Mouse (Mus musculus) megakaryocyte, embryonic 14.5 days (primary cell): ENCODE results near the gene I0C0044D17Rik.

ENCODE experiments used
- FLI1 ChIP-seq: IDR thresholded peaks from 2 replicates; pipeline ENCODE4 v1.6.1; 2012; ENCODE audit warnings: low read length, inconsistent platforms, mixed read lengths
- GATA1 ChIP-seq: IDR thresholded peaks from 3 replicates; pipeline ENCODE4 v1.6.1; 2012; ENCODE audit warnings: mixed read lengths, low read length, inconsistent platforms, borderline replicate concordance

DNA sequence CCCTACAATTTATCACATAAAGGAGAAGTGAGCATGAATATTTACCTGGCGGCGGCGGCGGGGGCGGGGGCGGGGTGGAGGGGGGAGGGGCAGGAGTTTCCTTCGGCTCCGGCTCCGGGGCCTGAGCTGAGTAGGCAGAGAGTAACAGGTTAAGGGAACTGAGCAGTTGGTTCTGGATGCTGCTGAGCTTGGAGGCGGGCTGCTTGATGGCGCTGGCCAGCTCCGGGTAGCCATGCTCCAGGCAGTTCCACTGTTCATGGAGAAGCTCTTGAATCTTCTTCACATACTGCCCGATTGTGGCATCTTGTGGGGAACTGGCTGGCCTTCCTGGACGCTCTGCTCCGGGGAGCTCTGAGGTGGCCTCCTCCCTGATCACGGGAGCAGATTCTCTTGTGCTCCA lies 45.4 kb downstream of the I0C0044D17Rik start:
- TF ChIP-seq GATA1: no peak
- no peak for TF ChIP-seq FLI1
